Mouse (Mus musculus) 416B (cell line): ENCODE measurements around the gene Slc25a39.

ENCODE experiments used
- DNase-seq: peaks from one replicate; pipeline ENCODE4 v3.0.0; 2011; ENCODE audit warnings: low read depth

Slc25a39 gene

GRCm38 (mm10) chr11:102407834-102408215, at the start of gene Slc25a39:
Gene Slc25a39, minus strand, starts transcription at chr11:102407946.
- DNase-seq, result no peak

- peak; percentile 29 for DNase-seq
Measured at GRCm38 (mm10) chr11:102455740-102456396, 48.1 kb upstream of the Slc25a39 start.

GRCm38 (mm10) chr11:102453131-102453530, 45.4 kb upstream of the Slc25a39 start:
- no peak for DNase-seq

GRCm38 (mm10) chr11:102449043-102450008, 41.6 kb upstream of the Slc25a39 start:
- no peak for DNase-seq

GRCm38 (mm10) chr11:102448327-102448726, 40.6 kb upstream of the Slc25a39 start:
- DNase-seq, result peak; percentile 15

- peak; percentile 59 for DNase-seq
Measured at GRCm38 (mm10) chr11:102447497-102447896, 39.8 kb upstream of the Slc25a39 start, which contains the start of gene Fam171a2. Gene Fam171a2, minus strand, starts transcription at chr11:102447682.

GRCm38 (mm10) chr11:102446581-102447461, 39.1 kb upstream of the Slc25a39 start:
- peak; percentile 49 for DNase-seq

- DNase-seq, result no peak
Measured at GRCm38 (mm10) chr11:102445891-102446361, 38.2 kb upstream of the Slc25a39 start.

GRCm38 (mm10) chr11:102445264-102445890, 37.6 kb upstream of the Slc25a39 start:
- DNase-seq, result no peak

- DNase-seq, result no peak
Measured at GRCm38 (mm10) chr11:102444781-102445180, 37.0 kb upstream of the Slc25a39 start.

- no peak for DNase-seq
Measured at GRCm38 (mm10) chr11:102444321-102444720, 36.6 kb upstream of the Slc25a39 start.

- no peak for DNase-seq
Measured at GRCm38 (mm10) chr11:102443740-102444139, 36.0 kb upstream of the Slc25a39 start.

- DNase-seq, result no peak
Measured at GRCm38 (mm10) chr11:102442089-102442488, 34.3 kb upstream of the Slc25a39 start.

- no peak for DNase-seq
Measured at GRCm38 (mm10) chr11:102441434-102441833, 33.7 kb upstream of the Slc25a39 start.

GRCm38 (mm10) chr11:102440255-102440654, 32.5 kb upstream of the Slc25a39 start:
- DNase-seq, result peak; percentile 65

GRCm38 (mm10) chr11:102439093-102440082, 31.6 kb upstream of the Slc25a39 start:
- no peak for DNase-seq

GRCm38 (mm10) chr11:102438212-102439092, 30.7 kb upstream of the Slc25a39 start:
- DNase-seq, result no peak

GRCm38 (mm10) chr11:102437120-102438061, 29.6 kb upstream of the Slc25a39 start:
- DNase-seq, result no peak
